Mouse (Mus musculus) hindbrain, postnatal 0 days (tissue): ENCODE data around the gene Tmem151b. TPM values are rescaled to one million over a fixed set of nuclear protein-coding genes. Genes with fewer than 3 reads are reported as not detected.
A peak's percentile ranks its signal among the peaks of the same experiment; 100 is the strongest.

Experiments
- ATAC-seq: fragments of 200-750 bp; cut with Nextera tagmentation; 2 replicates; pipeline ENCODE4 v1.8.0; 2017; ENCODE audit warnings: mild to moderate bottlenecking, moderate TSS enrichment, moderate library complexity
- DNase-seq: peaks from one replicate; pipeline ENCODE4 v3.0.0-alpha.2; 2015; ENCODE audit warnings: low spot score
- H3K27ac ChIP-seq: fragments of 300-500 bp; sonication (generic); 2 replicates; pipeline ENCODE4 v1.5.1; 2014; ENCODE audit warnings: mild to moderate bottlenecking
- H3K27me3 ChIP-seq: fragments of 300-500 bp; sonication (generic); 2 replicates; pipeline ENCODE4 v1.6.1; 2014; ENCODE audit warnings: low read length, mixed read lengths; ENCODE audit not compliant: insufficient read depth
- H3K36me3 ChIP-seq: fragments of 300-500 bp; sonication (generic); 2 replicates; pipeline ENCODE4 v1.6.1; 2014; ENCODE audit warnings: low read length, mixed read lengths; ENCODE audit not compliant: insufficient read depth
- H3K4me1 ChIP-seq: fragments of 300-500 bp; sonication (generic); 2 replicates; pipeline ENCODE4 v1.6.1; 2014; ENCODE audit warnings: antibody characterized with exemption, low read length, mixed read lengths; ENCODE audit not compliant: insufficient read depth
- H3K4me2 ChIP-seq: fragments of 300-500 bp; sonication (generic); 2 replicates; pipeline ENCODE4 v1.6.1; 2014; ENCODE audit warnings: low read depth, mild to moderate bottlenecking, low read length, moderate library complexity, mixed read lengths
- H3K4me3 ChIP-seq: fragments of 300-500 bp; sonication (generic); 2 replicates; pipeline ENCODE4 v1.5.1; 2014; ENCODE audit warnings: low read length
- H3K9ac ChIP-seq: fragments of 300-500 bp; sonication (generic); replicated peaks from 2 replicates; pipeline ENCODE4 v1.6.1; 2014; ENCODE audit warnings: mild to moderate bottlenecking, low read length, moderate library complexity, mixed read lengths
- H3K9me3 ChIP-seq: fragments of 300-500 bp; sonication (generic); 2 replicates; pipeline ENCODE4 v1.6.1; 2016; ENCODE audit warnings: low read length, mixed read lengths
- CTCF ChIP-seq: IDR thresholded peaks from 2 replicates; pipeline ENCODE4 v1.5.1; 2016; ENCODE audit warnings: antibody characterized with exemption, control low read depth, low read depth
- WGBS: fragments of 180-500 bp; shearing (Covaris S2); extraction: QIAGEN DNeasy Blood & Tissue Kit; methylation state at CpG from one replicate; pipeline ENCODE4 v1.1.7; 2014; 5-methylcytosine and 5-hydroxymethylcytosine counted together
- polyA plus RNA-seq: library from polyadenylated mRNA; unstranded; fragments of >200 nt; fragmentation: Nextera tagmentation; extraction: Ambion mirVana; gene quantifications from 2 replicates; pipeline ENCODE4 v1.2.1, GENCODE M21; 2015
- total RNA-seq: library from RNA; depleted of rRNA; stranded (reverse); fragments of >200 nt; gene quantifications from 2 replicates; pipeline ENCODE4 v1.2.3, GENCODE M21; 2014; rRNA removed

Tmem151b gene
- total and polyA plus RNA-seq, 2 experiments from 2014 or later, result 29.8 to 114 TPM

DNA sequence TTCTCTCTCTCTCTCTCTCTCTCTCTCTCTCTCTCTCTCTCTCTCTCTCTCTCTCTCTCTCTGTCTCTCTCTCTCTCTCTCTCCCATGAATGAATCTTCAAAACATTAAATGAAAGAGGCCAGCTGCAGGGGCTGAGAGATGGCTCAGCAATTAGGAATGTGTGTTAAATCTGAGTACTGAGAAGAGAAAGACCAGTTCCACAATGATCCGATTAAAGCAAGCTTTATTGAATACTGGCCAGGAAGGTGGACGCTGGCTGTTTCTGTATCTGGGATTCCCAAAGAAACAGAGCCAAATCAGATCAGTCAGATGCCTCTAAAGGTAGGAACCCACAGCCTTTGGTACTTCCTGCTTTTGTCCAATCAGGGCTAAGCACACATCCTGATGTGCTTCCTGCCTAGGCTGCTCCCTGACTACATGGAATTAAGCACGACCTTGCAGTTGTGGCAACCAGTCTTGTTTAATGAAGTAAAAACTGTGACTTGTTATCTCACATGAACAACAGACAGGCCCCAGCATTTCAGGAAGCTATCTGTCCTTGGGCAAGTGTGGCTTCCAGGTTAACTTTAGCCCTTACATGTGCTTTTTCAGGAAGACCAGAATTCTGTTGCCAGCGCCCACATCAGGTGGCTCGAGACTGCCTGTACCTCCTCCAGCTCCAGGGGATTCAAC is 46.0 kb downstream of the Tmem151b start:
- DNase-seq (no peak), ATAC-seq (no peak)
- Histone ChIP-seq H3K9me3 (no peaks in the 10 kb centered on the region), H3K4me1 (peaks cover 4% of the 10 kb centered on the region; the same call in 1 of the 2 replicates), H3K27ac (no peak overlapping the region), H3K27me3 (no peaks in the 10 kb centered on the region), H3K9ac (no peak overlapping the region), H3K4me2 (no peak overlapping the region), H3K4me3 (no peak overlapping the region), H3K36me3 (no peaks in the 10 kb centered on the region)
- 64% methylated on average over 5 of the region's 5 CpGs for WGBS
- TF ChIP-seq CTCF, result no peak

GRCm38 (mm10) chr17:45502324-45502723 is 47.2 kb downstream of the Tmem151b start:
- H3K36me3 ChIP-seq, result no peaks in the 10 kb centered on the region
- ATAC-seq, result no peak

DNA sequence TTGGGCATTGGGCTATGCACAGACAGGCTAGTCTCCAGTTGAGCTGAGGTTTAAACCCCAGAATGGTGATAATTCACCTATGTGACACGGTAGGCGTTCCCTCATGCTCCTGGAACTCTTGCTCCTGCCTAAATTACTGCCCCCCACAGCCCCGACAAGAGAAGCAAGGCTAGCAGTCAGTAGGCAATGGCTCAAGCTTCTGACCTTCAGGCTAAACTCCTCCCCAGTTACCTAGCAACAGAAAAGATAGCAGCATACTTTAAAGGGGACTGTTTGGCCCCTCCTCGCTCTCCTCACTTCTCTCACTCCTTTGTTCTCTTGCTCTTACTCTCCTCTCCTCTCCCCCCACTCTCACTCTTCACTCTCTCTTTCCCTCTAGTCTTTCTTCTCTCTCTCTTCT is 48.5 kb downstream of the Tmem151b start:
- Histone ChIP-seq H3K9me3 (no peaks in the 10 kb centered on the region), H3K4me3 (no peak overlapping the region), H3K4me1 (no peaks in the 10 kb centered on the region), H3K27me3 (no peaks in the 10 kb centered on the region), H3K27ac (no peak overlapping the region), H3K4me2 (no peak overlapping the region), H3K36me3 (no peaks in the 10 kb centered on the region), H3K9ac (no peak overlapping the region)
- TF ChIP-seq CTCF, result no peak
- ATAC-seq (no peak), DNase-seq (no peak)
- WGBS, result 30% methylated on average over 4 of the region's 4 CpGs

More at GRCm38 (mm10) chr17:45502324-45502723, 47.2 kb downstream of the Tmem151b start:
- Histone ChIP-seq H3K27ac (no peak overlapping the region), H3K9ac (no peak overlapping the region), H3K27me3 (no peaks in the 10 kb centered on the region), H3K9me3 (no peaks in the 10 kb centered on the region), H3K4me2 (no peak overlapping the region), H3K4me1 (peaks cover 3% of the 10 kb centered on the region; the same call in 1 of the 2 replicates), H3K4me3 (no peak overlapping the region)
- WGBS, result 54% methylated on average over 4 of the region's 4 CpGs
- no peak for TF ChIP-seq CTCF
- no peak for DNase-seq

DNA sequence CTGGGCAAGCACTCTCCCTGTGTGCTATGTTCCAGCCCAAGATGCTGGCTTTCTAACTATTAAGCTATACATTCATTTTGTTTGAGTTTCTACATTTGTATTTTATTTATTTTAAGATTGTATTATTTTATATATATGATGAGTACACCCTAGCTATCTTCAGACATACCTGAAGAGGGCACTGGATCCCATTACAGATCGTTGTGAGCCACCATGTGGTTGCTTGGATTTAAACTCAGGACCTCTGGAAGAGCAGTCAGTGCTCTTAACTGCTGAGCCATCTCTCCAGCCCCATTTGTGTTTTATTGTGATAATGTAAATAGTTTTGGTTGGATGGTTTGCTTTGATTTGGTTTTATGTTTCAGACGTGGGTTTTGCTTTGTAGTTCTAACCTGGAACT is 50.0 kb downstream of the Tmem151b start:
- Histone ChIP-seq H3K4me3 (no peak overlapping the region), H3K27me3 (no peaks in the 10 kb centered on the region), H3K4me1 (no peaks in the 10 kb centered on the region), H3K36me3 (no peaks in the 10 kb centered on the region), H3K27ac (no peak overlapping the region), H3K4me2 (no peak overlapping the region), H3K9me3 (no peaks in the 10 kb centered on the region), H3K9ac (no peak overlapping the region)
- no peak for ATAC-seq
- 54% methylated on average over 2 of the region's 2 CpGs for WGBS
- peak; percentile 40; the same call in 1 of the 2 replicates for TF ChIP-seq CTCF
- DNase-seq, result no peak

GRCm38 (mm10) chr17:45498397-45498796 is 51.1 kb downstream of the Tmem151b start:
- no peak for TF ChIP-seq CTCF
- Histone ChIP-seq H3K27ac (no peak overlapping the region), H3K4me2 (no peak overlapping the region), H3K9ac (no peak overlapping the region), H3K9me3 (no peaks in the 10 kb centered on the region), H3K27me3 (no peaks in the 10 kb centered on the region), H3K36me3 (no peaks in the 10 kb centered on the region), H3K4me3 (no peak overlapping the region), H3K4me1 (no peaks in the 10 kb centered on the region)
- ATAC-seq (no peak), DNase-seq (no peak)
- 87% methylated on average over 13 of the region's 13 CpGs for WGBS

DNA sequence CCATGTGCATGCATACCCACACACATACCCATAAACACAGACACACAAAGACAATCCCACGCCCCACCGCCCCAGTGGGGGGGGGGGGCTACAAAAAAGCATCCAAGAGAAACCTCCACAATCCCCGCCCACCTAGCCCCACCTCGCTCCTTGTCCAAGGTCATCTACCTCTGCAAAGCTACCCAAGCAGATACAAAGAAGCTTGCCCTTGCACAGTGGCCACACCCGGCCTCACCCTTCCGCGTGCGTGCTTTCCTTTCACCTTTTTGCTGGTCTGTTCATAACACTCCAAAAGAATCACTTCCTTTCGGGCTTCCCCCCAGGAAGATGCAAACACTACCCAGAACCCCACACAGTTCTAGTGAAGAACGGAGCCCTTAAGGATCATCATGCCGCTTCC is 54.1 kb downstream of the Tmem151b start:
- H3K27me3 ChIP-seq, result no peaks in the 10 kb centered on the region
- WGBS, result 73% methylated on average over 11 of the region's 11 CpGs
- no peak overlapping the region for H3K9ac ChIP-seq
- no peak overlapping the region for H3K4me3 ChIP-seq
- H3K4me2 ChIP-seq, result no peak overlapping the region
- no peaks in the 10 kb centered on the region for H3K4me1 ChIP-seq
- H3K27ac ChIP-seq, result no peak overlapping the region
- H3K36me3 ChIP-seq, result no peaks in the 10 kb centered on the region
- DNase-seq (no peak), ATAC-seq (no peak)
- H3K9me3 ChIP-seq, result no peaks in the 10 kb centered on the region
- no peak for TF ChIP-seq CTCF

Other genes starting within 250 kb of the Tmem151b start
- gene Cdc5l, start 115.9 kb downstream of the Tmem151b start, total RNA-seq, result 21.5 and 38.1 TPM in 2 replicates
- gene Cdc5l, start 115.9 kb downstream of the Tmem151b start, polyA plus RNA-seq, result 54.2 and 57.7 TPM in 2 replicates
- gene Spats1, start 74.3 kb downstream of the Tmem151b start, total RNA-seq, result 0.29 and 4.2 TPM in 2 replicates
- gene Spats1, start 74.3 kb downstream of the Tmem151b start, polyA plus RNA-seq, result 2.9 and 3.5 TPM in 2 replicates
- 28.5 and 34.5 TPM in 2 replicates for gene Aars2, start 42.8 kb downstream of the Tmem151b start, total RNA-seq
- 14.2 and 15.7 TPM in 2 replicates for gene Aars2, start 42.8 kb downstream of the Tmem151b start, polyA plus RNA-seq
- 0.58 and 1.5 TPM in 2 replicates for gene Tcte1, start 26.2 kb downstream of the Tmem151b start, total RNA-seq
- gene Tcte1, start 26.2 kb downstream of the Tmem151b start, polyA plus RNA-seq, result 3.9 and 4.3 TPM in 2 replicates
- gene Nfkbie, start 6.0 kb upstream of the Tmem151b start, total RNA-seq, result 7.7 and 9.2 TPM in 2 replicates
- 5.2 and 6.0 TPM in 2 replicates for gene Nfkbie, start 6.0 kb upstream of the Tmem151b start, polyA plus RNA-seq
- 105 and 139 TPM in 2 replicates for gene Slc35b2, start 14.2 kb upstream of the Tmem151b start, total RNA-seq
- gene Slc35b2, start 14.2 kb upstream of the Tmem151b start, polyA plus RNA-seq, result 90.3 and 94.0 TPM in 2 replicates
- 982 and 1,365 TPM in 2 replicates for gene Hsp90ab1, start 23.6 kb upstream of the Tmem151b start, total RNA-seq
- gene Hsp90ab1, start 23.6 kb upstream of the Tmem151b start, polyA plus RNA-seq, result 1,472 and 1,504 TPM in 2 replicates
- gene Slc29a1, start 49.9 kb upstream of the Tmem151b start, total RNA-seq, result 170 and 354 TPM in 2 replicates
- 60.6 and 77.6 TPM in 2 replicates for gene Slc29a1, start 49.9 kb upstream of the Tmem151b start, polyA plus RNA-seq
- gene Mymx, start 52.4 kb upstream of the Tmem151b start, total RNA-seq, result not detected in 2 replicates
- gene Mymx, start 52.4 kb upstream of the Tmem151b start, polyA plus RNA-seq, result not detected in 2 replicates
- 0.42 and 1.8 TPM in 2 replicates for gene Capn11, start 109.6 kb upstream of the Tmem151b start, total RNA-seq
- 0.14 and 2.0 TPM in 2 replicates for gene Capn11, start 109.6 kb upstream of the Tmem151b start, polyA plus RNA-seq
- gene Mrpl14, start 136.6 kb upstream of the Tmem151b start, total RNA-seq, result 41.3 and 58.7 TPM in 2 replicates
- 117 and 119 TPM in 2 replicates for gene Mrpl14, start 136.6 kb upstream of the Tmem151b start, polyA plus RNA-seq
- gene Tmem63b, start 137.2 kb upstream of the Tmem151b start, total RNA-seq, result 241 and 252 TPM in 2 replicates
- gene Tmem63b, start 137.2 kb upstream of the Tmem151b start, polyA plus RNA-seq, result 123 and 139 TPM in 2 replicates
- gene 1600014C23Rik, start 184.2 kb upstream of the Tmem151b start, total RNA-seq, result not detected in 2 replicates
- gene 1600014C23Rik, start 184.2 kb upstream of the Tmem151b start, polyA plus RNA-seq, result 0.51 and 0.64 TPM in 2 replicates